Mouse (Mus musculus) mesoderm, embryonic 11.5 days (tissue): Measurements from ENCODE around the gene Col9a2.

ENCODE experiments used
- DNase-seq: peaks from one replicate; pipeline ENCODE4 v3.0.0-alpha.2; 2012; ENCODE audit warnings: low read depth, low spot score

Col9a2 gene

DNA sequence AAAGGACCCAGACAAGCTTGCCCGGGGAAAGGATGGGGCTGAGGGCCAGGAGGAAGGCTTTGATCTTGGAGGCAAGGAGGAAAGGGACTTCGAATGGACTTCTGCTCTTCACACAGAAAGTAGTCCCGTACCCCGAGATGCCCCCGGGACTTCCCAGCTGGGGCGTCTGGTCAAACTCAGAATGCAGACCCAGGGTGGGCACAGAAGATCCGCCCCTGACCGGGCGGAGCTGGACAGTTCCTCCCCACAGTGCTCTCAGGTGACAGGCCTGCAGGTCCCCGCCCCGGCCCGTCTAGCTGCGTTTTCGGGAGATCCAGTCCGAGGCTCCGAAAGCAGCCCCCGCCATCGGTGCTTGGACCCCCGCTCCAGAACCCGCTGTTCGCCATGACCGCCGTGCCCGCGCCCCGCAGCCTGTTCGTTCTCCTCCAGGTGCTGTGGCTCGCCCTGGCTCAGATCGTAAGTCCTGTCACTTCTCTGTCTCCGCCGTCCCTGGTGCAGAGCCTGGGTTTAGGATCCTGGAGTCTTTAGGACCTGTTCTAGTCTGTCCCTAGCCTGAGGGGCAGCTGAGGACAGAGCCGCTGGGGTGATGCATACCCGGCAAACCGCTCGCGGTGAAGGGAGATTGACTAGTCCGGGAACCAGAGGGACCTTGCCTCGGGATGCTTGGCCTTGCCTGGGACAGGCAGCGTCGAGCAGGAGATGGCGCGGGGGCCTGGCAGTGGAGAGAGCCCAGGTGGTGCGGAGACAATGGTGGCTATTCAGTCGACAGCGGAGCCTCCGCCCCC, at the start of gene Col9a2:
Gene Col9a2, plus strand, starts transcription at position 55 of the 785 bp plus-strand sequence.
- no peak for DNase-seq

- no peak for DNase-seq
Observed at GRCm38 (mm10) chr4:120992284-120992683, 46.9 kb upstream of the Col9a2 start.

GRCm38 (mm10) chr4:120993025-120993424, 46.2 kb upstream of the Col9a2 start:
- no peak for DNase-seq

DNA sequence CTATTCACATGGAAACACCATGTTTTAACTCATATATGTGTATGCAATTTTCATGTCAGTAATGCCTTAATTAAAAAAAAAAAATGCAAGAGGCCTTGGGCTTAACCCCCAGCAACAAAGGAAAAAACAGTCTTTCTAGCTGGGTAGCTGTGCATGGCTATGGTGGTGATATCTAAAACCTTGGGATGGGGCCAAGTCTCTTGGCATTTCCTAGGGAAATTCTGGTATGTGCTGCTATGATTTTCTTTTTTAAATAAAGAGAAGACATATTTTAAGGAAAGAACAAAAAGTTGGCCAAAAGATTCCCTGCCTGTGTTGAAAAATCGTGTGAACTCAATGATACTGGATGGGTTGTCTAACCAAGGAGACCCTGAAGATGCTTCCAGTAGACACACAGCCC, 43.3 kb upstream of the Col9a2 start:
- no peak for DNase-seq

DNA sequence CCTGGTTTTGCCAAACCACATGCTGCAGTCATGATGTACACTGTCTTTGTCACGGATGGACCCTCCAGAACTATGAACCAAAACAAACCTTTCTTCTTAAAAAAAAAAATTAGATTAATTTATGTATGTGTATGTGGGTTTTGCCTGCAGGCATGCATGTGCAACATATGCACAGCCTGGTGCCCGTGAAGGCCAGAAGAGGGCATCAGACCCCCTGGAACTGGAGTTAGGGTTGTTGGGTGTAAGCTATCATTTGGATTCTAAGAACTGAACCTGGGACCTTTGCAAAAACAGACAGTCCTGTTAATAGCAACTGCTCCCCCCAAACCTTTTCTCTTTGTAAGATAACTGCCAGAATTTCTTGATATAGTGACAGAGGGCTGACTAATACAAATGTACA, 38.1 kb upstream of the Col9a2 start:
- no peak for DNase-seq

- DNase-seq, result no peak
Observed at GRCm38 (mm10) chr4:121001659-121002058, 37.5 kb upstream of the Col9a2 start.

DNA sequence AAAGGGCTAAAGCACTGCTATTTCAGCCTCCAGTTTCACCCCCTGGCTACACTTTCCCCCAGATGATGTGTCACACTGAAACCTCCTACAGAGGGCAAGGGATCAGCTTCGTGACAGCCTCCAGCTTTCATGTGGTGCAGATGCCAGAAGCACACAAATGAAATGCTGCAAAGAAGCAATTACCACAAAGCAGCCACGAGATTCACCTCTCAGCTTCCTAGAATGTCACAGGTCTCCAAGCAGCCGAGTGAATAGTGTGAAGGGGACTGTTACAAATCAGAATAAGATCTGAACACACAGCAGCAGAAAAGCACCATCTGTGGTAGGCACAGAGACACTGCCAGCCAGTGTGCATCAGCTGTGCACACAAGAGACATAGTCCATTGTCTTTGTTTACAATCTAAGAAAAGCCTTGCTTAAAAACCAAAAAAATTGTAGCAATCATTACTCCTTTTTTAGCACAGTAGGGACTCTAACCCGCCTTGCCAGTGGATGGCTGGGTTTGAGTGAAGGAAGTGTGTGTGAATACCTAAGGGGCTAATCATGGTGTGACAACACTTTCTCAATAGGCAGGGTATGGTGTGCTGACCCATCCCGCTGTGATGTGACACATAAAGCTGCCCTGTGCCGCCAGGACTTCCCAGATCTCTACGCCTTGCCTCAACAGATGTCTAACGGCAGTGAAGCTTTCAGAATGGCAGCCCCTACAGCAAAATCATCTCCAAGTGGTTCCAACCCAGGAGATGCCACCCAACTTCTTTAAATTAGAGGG, 36.6 kb upstream of the Col9a2 start:
- DNase-seq, result peak; percentile 50

DNA sequence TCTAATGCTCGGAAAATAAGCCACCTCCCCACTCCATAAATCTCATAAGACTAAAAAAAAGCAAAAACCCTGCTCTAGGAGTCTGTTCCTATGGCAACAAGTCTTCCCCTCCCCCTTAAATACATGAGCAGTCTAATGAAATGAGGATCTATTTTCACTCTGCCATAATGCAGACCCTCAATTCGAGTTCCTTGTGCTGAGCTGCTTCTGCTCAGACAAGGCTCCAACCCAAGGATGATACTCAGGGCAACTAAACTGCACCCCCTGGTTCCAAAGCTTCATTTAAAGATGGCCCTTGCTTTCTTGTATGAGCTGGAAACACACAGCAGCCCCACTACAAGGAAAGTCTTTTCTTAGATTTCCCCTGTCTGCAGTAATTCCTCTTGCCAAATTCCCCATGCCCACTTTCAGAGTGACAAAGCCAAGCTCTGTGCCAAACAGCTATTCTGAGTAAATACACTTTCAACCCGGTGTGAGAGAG, 35.5 kb upstream of the Col9a2 start:
- DNase-seq, result peak; percentile 74

DNA sequence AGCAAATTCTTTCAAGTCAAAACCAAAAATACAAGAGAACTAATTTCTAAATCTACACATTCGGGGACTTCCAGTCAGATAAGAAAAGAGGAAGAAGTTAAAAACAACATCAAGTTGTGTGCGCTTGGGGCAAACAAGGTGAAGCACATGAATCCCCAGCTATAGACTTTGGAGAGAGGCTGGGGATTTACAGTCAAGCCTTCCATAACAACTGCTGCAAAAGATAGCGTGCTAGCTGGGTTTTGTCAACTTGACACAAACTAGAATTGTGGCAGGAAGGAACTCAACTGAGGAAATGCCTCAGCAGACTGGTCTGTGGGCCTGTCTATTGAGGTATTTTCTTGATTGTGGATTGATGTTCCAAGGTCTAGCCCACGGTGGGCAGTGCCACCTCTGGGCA, 34.5 kb upstream of the Col9a2 start:
- no peak for DNase-seq

DNA sequence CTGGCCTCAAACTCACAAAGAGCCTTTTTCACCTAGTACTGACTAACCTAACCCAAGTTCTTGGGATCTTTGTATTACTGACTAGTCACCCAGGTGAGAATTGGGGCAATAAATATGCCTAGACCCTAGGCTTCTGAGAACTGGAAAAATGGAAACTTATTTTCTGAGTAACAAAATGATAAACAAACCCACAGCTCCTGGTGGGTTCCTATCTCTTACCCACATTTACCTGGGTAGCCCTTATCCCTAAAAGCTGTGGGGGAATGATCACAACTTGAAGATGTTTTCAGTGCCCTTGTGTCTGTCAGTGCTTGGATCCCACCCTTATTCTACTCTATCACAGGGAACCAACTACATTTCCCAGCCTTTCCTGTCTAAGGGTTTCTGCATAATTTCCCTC, 32.2 kb upstream of the Col9a2 start:
- no peak for DNase-seq

DNA sequence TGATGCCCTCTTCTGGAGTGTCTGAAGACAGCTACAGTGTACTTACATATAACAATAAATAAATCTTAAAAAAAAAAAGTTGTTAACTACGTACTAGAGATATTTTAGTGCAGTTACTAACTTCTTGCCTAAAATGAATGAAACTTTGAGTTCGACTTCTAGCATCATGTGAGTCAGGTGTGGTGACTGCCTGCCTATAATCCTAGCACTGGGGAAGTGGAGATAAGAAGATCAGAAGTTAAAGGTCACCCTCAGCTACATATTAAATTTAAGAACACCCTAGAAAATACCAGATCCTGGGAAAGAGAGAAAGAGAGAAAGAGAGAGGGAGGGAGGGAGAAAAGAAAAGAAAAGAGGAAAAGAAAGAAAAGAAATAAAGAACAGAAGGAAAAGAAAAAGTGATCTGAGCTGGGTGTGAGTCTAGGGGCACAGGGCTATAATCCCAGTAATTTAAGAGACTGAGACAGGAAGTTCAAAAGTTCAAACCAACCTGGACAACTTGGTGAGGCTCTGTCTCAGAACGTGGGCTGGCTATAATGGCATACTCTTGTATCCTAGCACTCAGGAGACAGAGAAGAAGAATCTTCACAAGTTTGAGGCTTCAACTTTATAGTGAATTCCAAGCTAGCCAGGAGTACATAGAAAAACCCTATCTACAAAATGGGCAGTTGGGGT, 31.0 kb upstream of the Col9a2 start:
- no peak for DNase-seq

- DNase-seq, result no peak
Observed at GRCm38 (mm10) chr4:121009151-121009550, 30.0 kb upstream of the Col9a2 start.

DNA sequence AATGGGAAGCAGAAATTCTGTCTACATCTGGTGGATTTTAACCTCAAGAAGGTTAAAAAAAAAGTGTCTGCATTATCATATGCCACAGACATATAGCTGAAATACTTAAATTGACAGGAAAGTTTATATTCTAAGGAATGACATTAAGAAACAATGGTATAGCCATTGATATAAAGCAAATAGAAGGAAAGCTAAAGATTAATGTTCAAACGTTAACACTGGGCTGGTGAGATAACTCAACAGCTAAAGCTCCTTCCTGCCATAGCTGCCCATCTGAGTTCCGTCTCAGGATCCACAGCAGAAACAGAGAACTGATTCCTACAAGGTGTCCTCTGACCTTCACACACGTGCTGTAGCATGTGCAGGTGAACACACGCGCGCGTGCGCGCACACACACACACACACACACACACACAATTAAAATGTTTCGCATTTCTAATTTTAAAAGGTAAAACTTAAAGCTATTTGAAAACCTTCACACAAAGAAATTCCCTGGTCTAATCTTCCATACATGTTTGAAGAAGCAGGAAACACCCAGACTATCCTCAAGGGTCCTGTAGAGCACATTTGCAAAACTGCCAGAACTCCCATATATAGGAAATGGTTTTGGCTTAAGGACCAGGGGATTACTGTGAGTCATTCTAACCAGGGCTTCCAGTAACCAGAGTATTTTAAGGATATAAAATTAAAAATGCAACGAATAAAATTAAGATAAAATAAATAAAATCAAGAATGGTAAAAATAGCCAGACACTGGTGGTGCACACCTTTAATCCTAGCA, 28.2 kb upstream of the Col9a2 start:
- DNase-seq, result no peak

GRCm38 (mm10) chr4:121014594-121015267, 24.5 kb upstream of the Col9a2 start:
- no peak for DNase-seq

DNA sequence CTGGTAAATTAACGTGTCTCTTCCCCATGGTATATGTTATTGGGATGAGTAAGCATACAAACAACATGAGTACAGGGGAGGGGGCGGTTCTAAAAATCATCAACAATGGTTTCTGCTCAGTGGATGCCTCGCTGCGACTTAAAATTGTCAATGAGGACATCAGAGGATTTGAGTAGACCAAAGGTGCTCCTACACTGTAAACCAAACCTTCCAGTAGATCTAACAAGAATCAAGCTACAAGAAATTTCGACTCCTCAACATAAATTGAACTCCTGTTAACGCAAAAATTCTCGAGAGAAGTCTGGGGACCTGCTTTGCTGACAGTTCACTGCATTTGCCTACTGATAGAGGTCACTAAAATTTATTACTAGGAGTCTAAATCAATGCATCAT, 23.9 kb upstream of the Col9a2 start:
- no peak for DNase-seq

DNA sequence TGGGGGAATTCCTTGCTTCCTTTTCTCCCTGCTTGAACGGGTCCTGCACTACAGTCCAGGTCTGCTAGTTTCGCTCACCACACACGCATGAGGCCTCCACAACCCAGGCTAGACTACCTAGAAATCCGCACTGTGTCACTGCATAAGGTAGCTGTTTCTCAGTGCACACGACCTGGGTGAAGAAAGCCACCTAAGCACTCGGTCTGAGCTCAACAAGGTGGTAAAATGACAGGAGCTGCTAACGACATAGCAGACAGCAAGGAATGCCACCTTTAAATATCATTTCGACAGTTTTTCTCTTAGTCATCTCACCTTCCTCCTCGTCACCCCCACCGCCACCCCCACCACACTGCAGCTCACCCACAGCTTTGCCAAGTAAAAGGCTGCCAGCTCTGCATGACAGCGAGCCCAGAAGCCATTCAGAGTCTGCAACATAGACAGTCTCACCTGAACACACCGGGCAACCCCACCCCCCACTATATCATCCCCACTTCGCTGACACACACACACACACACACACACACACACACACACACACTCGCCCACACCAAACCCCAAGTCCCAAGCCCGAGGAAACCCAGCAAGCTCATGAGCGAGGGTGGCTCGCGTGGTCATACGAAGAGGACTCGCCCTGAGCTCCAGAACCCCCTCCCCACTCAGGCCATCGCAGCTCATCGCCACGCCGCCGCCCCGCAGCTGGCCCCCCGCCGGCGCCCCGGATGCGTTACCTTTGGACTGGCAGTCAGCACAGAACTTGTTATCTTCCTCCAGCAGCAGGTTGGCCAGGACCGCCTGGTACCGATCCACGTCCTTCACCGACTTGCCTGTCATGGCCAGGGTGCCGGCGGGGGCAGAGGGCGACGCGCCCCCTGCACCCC, 22.9 kb upstream of the Col9a2 start:
- no peak for DNase-seq

DNA sequence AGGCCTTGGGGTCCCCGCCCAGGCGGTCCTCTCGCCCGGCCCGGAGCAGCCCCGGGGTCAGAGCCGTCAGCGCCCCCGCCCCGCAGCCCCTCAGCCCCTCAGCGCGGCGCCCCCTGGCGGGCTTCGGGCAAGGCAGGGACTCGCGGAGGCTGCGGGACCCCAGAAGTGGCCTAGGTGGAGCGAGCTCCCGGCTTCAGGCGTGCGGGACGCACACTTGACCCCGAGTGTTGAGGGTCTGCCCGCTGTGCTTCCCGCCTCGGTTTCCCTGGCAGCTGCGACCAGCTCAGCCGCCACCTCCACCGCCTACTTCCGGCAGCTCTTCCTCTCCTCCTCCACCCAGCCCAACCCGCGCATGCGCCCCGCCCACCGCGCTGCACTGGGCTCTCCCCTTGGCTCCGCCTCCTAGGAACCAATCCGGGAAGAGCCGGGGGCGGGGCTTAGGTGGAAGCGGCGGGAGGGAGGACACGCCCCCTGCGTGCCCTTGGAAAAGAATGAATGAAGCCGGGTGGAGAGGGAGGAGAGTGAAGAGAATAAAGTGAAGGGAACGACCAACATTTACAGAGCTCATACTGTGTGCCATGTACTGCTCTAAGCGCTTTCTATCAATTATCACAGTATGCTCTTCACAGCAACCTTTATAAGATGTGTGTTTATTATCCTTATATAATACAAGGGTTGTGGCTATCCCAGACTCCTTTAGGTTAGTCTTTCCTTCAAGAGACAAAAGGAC, 22.1 kb upstream of the Col9a2 start, which contains the start of gene Smap2:
Gene Smap2, minus strand, starts transcription at position 320 of the 730 bp plus-strand sequence.
- peak; percentile 99 for DNase-seq

DNA sequence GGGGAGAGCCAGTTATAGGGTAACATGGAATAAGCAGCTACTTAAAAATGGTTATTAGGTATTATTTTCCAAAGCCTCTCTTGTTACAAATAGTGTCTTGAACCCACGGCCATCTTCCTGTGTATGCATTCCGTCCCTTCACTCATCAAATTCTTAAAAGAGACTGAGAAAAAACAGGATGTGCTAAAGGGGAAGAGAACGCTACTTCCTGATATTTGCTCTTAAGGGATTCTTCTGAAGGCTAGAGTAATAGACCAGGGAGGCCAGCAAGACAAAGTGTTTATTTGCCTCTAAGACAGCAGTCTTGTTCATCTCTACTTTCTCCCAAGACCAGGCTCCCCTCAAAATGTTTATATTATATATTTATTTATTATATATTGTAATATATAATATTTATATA, 20.9 kb upstream of the Col9a2 start:
- DNase-seq, result no peak
